Mouse (Mus musculus) neural tube, embryonic 14.5 days (tissue): ENCODE data around the gene Fam131c. TPM values are rescaled to one million over a fixed set of nuclear protein-coding genes. Genes with fewer than 3 reads are reported as not detected.
A peak's percentile ranks its signal among the peaks of the same experiment; 100 is the strongest.

Experiments used
- ATAC-seq: fragments of 200-750 bp; cut with Nextera tagmentation; 2 replicates; pipeline ENCODE4 v1.8.0; 2017; ENCODE audit warnings: low read depth, mild to moderate bottlenecking, moderate TSS enrichment, moderate library complexity
- H3K27ac ChIP-seq: fragments of 300-500 bp; sonication (generic); 2 replicates; pipeline ENCODE4 v1.5.1; 2014; ENCODE audit warnings: low read depth, mild to moderate bottlenecking, control low read depth, low read length, moderate library complexity, mixed read lengths
- H3K27me3 ChIP-seq: fragments of 300-500 bp; sonication (generic); 2 replicates; pipeline ENCODE4 v1.6.1; 2014; ENCODE audit warnings: low read length; ENCODE audit not compliant: control insufficient read depth, insufficient read depth
- H3K36me3 ChIP-seq: fragments of 300-500 bp; sonication (generic); 2 replicates; pipeline ENCODE4 v1.6.1; 2014; ENCODE audit warnings: low read length, mixed read lengths; ENCODE audit not compliant: control insufficient read depth, insufficient read depth
- H3K4me1 ChIP-seq: fragments of 300-500 bp; sonication (generic); 2 replicates; pipeline ENCODE4 v1.6.1; 2014; ENCODE audit warnings: low read length; ENCODE audit not compliant: control insufficient read depth, insufficient read depth
- H3K4me2 ChIP-seq: fragments of 300-500 bp; sonication (generic); 2 replicates; pipeline ENCODE4 v1.6.1; 2014; ENCODE audit warnings: mild to moderate bottlenecking, low read depth, low read length, control low read depth
- H3K4me3 ChIP-seq: fragments of 300-500 bp; sonication (generic); 2 replicates; pipeline ENCODE4 v1.5.1; 2014; ENCODE audit warnings: low read depth, low read length, control low read depth, mixed read lengths
- H3K9ac ChIP-seq: fragments of 300-500 bp; sonication (generic); replicated peaks from 2 replicates; pipeline ENCODE4 v1.6.1; 2014; ENCODE audit warnings: low read depth, mild to moderate bottlenecking, control low read depth, low read length, mixed read lengths
- H3K9me3 ChIP-seq: fragments of 300-500 bp; sonication (generic); 2 replicates; pipeline ENCODE4 v1.6.1; 2016; ENCODE audit warnings: low read length; ENCODE audit not compliant: control insufficient read depth
- WGBS: fragments of 180-500 bp; shearing (Covaris S2); extraction: QIAGEN DNeasy Blood & Tissue Kit; methylation state at CpG from one replicate; pipeline ENCODE4 v1.1.7; 2014; 5-methylcytosine and 5-hydroxymethylcytosine counted together
- polyA plus RNA-seq: library from polyadenylated mRNA; unstranded; fragments of >200 nt; fragmentation: Nextera tagmentation; extraction: Ambion mirVana; gene quantifications from 2 replicates; pipeline ENCODE4 v1.2.1, GENCODE M21; 2014

The Fam131c gene
- 28.8 and 47.7 TPM in 2 replicates for polyA plus RNA-seq

DNA sequence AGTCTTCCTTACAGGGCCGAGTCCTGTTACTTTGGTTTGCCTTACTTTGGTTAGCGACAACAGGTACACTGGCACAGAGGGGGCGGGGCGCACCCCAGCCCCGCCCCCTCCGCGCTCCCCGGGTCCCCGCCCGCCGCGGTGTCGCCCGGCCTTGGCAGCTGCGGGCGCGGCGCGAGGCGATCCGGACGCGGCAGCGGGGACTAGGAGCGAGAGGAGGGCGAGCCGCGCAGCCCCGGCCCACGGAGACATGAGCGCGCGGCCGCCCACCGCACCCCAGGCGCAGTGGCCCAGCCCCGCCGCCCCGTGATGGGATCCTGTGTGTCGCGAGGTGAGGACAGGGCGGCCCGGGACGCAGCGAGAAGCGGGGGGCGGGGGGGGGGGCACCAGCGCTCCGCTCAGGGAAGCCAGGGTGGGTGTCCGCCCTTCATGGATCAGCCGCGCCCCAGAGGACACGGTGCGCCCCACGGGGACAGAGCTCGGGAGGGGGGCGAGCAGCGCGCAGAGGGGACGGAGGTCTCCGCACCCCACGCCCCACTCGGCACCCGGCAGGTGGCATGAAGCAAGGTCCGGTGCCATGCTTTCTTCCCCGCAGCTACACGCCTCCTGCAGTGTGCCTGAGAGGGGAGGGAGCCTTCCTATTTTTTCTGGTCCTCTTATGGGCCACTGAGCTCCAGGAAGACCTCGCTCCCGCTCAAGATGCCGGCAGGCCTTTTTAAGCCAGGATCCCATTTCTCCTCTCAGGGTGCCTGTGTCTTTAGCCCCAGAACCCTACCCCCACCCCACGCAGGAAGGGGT lies at the start of gene Fam131c:
Gene Fam131c (plus strand): TSS at position 224 of the 795 bp plus-strand sequence.
- Histone ChIP-seq H3K27me3 (peaks cover 2% of the 10 kb centered on the region; the same call in 1 of the 2 replicates), H3K4me1 (no peaks in the 10 kb centered on the region), H3K4me3 (peak within 1 kb of the TSS; percentile 56), H3K4me2 (peak within 1 kb of the TSS; percentile 91), H3K9me3 (no peaks in the 10 kb centered on the region), H3K9ac (peak within 1 kb of the TSS; percentile 73), H3K27ac (no peak within 1 kb of the TSS), H3K36me3 (no peaks in the 10 kb centered on the region)
- ATAC-seq: peak; percentile 50
- WGBS: under 1% methylated on average over 59 of the region's 71 CpGs

- H3K9me3 ChIP-seq: no peaks in the 10 kb centered on the region
- H3K27ac ChIP-seq: no peak overlapping the region
- H3K4me1 ChIP-seq: no peaks in the 10 kb centered on the region
- no peak for ATAC-seq
- H3K4me2 ChIP-seq: no peak overlapping the region
- H3K36me3 ChIP-seq: no peaks in the 10 kb centered on the region
- H3K27me3 ChIP-seq: no peaks in the 10 kb centered on the region
- no peak overlapping the region for H3K9ac ChIP-seq
- WGBS: 75% methylated on average over 11 of the region's 11 CpGs
- no peak overlapping the region for H3K4me3 ChIP-seq
These were observed 45.5 kb upstream of the Fam131c start for GRCm38 (mm10) chr4:141322526-141322925.

- Histone ChIP-seq H3K4me1 (no peaks in the 10 kb centered on the region), H3K27ac (no peak overlapping the region), H3K36me3 (no peaks in the 10 kb centered on the region), H3K4me2 (no peak overlapping the region), H3K27me3 (no peaks in the 10 kb centered on the region), H3K9ac (no peak overlapping the region), H3K9me3 (no peaks in the 10 kb centered on the region), H3K4me3 (no peak overlapping the region)
- WGBS: 91% methylated on average over 6 of the region's 6 CpGs
- ATAC-seq: no peak
These were observed 43.2 kb upstream of the Fam131c start for GRCm38 (mm10) chr4:141324771-141325191.

- Histone ChIP-seq H3K4me1 (no peaks in the 10 kb centered on the region), H3K9me3 (no peaks in the 10 kb centered on the region), H3K36me3 (no peaks in the 10 kb centered on the region), H3K9ac (no peak overlapping the region), H3K4me2 (no peak overlapping the region), H3K4me3 (no peak overlapping the region), H3K27me3 (no peaks in the 10 kb centered on the region), H3K27ac (no peak overlapping the region)
- WGBS: 75% methylated on average over 15 of the region's 15 CpGs
- ATAC-seq: no peak
These were observed 42.4 kb upstream of the Fam131c start for GRCm38 (mm10) chr4:141325636-141326035.

DNA sequence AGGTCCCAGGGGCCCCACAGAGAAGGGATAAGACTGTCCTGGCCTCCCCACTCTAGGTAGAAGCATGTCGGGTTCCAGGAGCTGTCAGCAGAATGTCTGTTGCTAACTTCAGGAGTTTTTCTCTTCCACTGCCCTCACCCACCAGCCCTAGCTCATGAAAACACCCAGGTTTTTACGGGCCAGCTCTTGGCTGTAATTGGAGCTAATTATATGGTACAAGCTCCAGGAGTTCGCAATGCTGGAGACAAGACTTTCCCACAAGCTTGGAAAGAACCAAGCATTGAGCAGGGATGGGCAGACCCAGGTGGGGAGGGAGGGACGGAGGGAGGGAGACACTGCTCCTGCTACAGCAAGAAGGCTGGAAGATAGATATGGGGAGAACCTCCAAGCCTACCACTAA lies 40.9 kb upstream of the Fam131c start:
- Histone ChIP-seq H3K27me3 (no peaks in the 10 kb centered on the region), H3K9me3 (no peaks in the 10 kb centered on the region), H3K4me3 (no peak overlapping the region), H3K4me1 (no peaks in the 10 kb centered on the region), H3K9ac (no peak overlapping the region), H3K36me3 (no peaks in the 10 kb centered on the region), H3K4me2 (no peak overlapping the region), H3K27ac (no peak overlapping the region)
- WGBS: 65% methylated on average over 4 of the region's 4 CpGs
- ATAC-seq: no peak

GRCm38 (mm10) chr4:141328742-141329141 lies 39.3 kb upstream of the Fam131c start:
- no peaks in the 10 kb centered on the region for H3K36me3 ChIP-seq
- no peak for ATAC-seq
- H3K4me1 ChIP-seq: no peaks in the 10 kb centered on the region
- H3K4me3 ChIP-seq: no peak overlapping the region
- no peak overlapping the region for H3K9ac ChIP-seq
- no peak overlapping the region for H3K27ac ChIP-seq
- no peaks in the 10 kb centered on the region for H3K9me3 ChIP-seq
- H3K27me3 ChIP-seq: no peaks in the 10 kb centered on the region
- WGBS: 86% methylated on average over 9 of the region's 9 CpGs
- no peak overlapping the region for H3K4me2 ChIP-seq

GRCm38 (mm10) chr4:141329968-141330367 lies 38.1 kb upstream of the Fam131c start:
- Histone ChIP-seq H3K27ac (no peak overlapping the region), H3K4me2 (no peak overlapping the region), H3K4me1 (no peaks in the 10 kb centered on the region), H3K4me3 (no peak overlapping the region), H3K9ac (no peak overlapping the region), H3K36me3 (no peaks in the 10 kb centered on the region), H3K9me3 (no peaks in the 10 kb centered on the region), H3K27me3 (no peaks in the 10 kb centered on the region)
- no peak for ATAC-seq
- WGBS: 65% methylated on average over 12 of the region's 12 CpGs

DNA sequence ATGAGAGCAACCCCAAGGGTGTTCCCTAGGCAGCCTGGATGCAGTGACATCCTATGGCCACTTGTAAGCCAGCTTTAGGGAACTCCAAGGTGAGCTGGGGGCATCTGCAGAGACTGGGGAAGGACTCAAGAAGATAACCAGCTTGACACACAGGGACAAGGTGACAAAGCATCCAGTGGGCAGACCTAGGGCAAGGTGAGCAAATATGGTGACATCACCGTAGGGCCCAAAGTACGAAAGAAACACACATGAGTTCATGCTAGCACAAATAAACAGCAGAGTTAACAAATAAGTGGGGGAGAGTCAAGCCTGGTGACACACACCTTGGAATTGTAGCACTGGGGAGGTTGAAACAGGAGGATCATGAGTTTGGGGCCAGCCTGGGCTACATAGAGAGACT lies 36.6 kb upstream of the Fam131c start:
- Histone ChIP-seq H3K27ac (no peak overlapping the region), H3K4me1 (no peaks in the 10 kb centered on the region), H3K4me3 (no peak overlapping the region), H3K4me2 (no peak overlapping the region), H3K9ac (no peak overlapping the region), H3K27me3 (no peaks in the 10 kb centered on the region), H3K36me3 (no peaks in the 10 kb centered on the region), H3K9me3 (no peaks in the 10 kb centered on the region)
- ATAC-seq: no peak
- WGBS: 93% methylated on average over 2 of the region's 2 CpGs

DNA sequence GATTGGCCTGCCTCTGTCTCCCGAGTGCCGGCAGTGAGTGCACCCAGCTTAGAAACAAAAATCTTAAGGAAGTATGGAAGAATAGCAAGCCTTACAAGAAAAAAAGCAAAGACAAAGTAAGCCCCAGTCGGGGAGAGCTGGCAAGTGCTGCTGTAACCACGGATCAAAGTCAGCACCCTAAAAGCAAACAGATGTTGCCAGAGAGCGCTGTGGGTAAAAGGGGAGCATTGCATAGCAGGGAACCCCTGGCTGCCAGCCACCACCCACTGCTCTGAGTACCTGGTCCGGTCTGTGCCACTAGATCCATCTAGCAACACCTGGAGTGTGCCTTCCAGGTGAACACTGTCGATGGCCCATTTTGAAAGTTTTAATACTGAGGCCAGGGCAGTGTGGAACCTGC lies 35.8 kb upstream of the Fam131c start:
- Histone ChIP-seq H3K4me3 (no peak overlapping the region), H3K4me1 (no peaks in the 10 kb centered on the region), H3K4me2 (no peak overlapping the region), H3K9me3 (no peaks in the 10 kb centered on the region), H3K36me3 (no peaks in the 10 kb centered on the region), H3K27me3 (no peaks in the 10 kb centered on the region), H3K9ac (no peak overlapping the region), H3K27ac (no peak overlapping the region)
- WGBS: 88% methylated on average over 7 of the region's 7 CpGs
- ATAC-seq: no peak
